Mouse (Mus musculus): ENCODE results near the gene Sgcg.

- TF ChIP-seq POLR2A (IDR thresholded peaks at IDR 0.05; ENCODE audit: insufficient read depth, low read depth, low read length) (no peak), CTCF (IDR thresholded peaks at IDR 0.05; ENCODE audit: insufficient read depth, low read depth, low read length) (no peak)
These were observed 30.5 kb upstream of the Sgcg start for GRCm38 (mm10) chr14:61288606-61289286.

Measured in olfactory bulb, adult 2 months (tissue).